Mouse (Mus musculus) spleen, adult 2 months (tissue): Measurements from ENCODE around the gene Tepp.

ENCODE experiments used
- CTCF ChIP-seq: fragments of 200-500 bp; IDR thresholded peaks from 2 replicates; pipeline ENCODE4 v1.5.1; 2011; ENCODE audit warnings: mild to moderate bottlenecking, inconsistent platforms; ENCODE audit not compliant: insufficient read depth, insufficient read length, insufficient replicate concordance; ENCODE audit errors: extremely low read depth
- POLR2A ChIP-seq: fragments of 200-500 bp; IDR thresholded peaks from 2 replicates; pipeline ENCODE4 v1.6.1; 2011; ENCODE audit warnings: low read depth, low read length, inconsistent platforms

GRCm38 (mm10) chr8:95352151-95352870, 41.9 kb downstream of the Tepp start, which contains the start of gene Mmp15:
- TF ChIP-seq CTCF (no peak), POLR2A (no peak)
